Mouse (Mus musculus): Measurements from ENCODE around the gene A630089N07Rik. TPM values are rescaled to one million over a fixed set of nuclear protein-coding genes. Genes with fewer than 3 reads are reported as not detected.
"Not testable (repeated sequence)": the region's sequence is repeated elsewhere in the genome, so short reads cannot be mapped to it uniquely, and the experiment has no call there.

A630089N07Rik gene
- polyA plus RNA-seq (2014; fragmentation: Nextera tagmentation; extraction: Ambion mirVana), result 27.1 and 29.9 TPM in 2 replicates

DNA sequence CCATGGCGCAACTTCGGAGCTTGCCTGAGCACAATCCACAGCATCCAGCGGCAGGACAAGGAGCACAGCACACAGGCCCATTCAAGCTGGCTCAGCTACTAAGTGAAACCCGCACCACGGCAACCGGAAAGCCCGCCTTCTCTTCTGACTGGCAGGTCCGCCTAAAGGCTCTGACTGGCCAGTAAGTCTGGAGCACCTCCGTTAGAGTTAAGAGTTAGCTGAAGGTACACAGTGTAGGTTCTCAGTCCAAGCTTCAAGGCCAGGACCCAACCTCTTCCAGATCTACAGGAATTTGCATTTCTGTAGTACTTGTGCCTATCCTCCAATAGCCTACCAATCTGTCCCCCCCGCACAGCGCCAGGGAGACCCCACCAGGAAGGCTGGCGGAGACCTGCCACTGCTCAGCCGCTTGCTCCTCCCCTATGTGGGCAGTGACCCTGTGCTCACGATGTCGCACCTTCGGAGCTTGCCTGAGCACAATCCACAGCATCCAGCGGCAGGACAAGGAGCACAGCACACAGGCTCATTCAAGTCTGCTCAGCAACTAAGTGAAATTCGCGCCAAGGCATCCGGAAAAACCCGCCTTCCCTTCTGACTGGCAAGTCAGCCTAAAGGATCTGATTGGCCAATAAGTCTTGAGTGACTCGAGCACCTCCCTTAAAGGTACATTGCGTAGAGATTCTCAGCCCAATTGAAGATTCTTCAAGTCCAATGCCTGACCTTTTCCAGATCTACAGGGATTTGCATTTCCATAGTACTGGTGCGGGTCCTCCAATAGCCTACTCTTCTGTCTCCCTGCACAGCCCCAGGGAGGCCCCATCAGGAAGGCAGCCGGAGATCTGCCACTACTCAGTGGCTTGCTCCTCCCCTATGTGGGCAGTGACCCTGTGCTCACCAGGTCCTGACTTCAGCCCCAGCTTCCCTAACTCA lies at the start of gene A630089N07Rik:
TSS of gene A630089N07Rik (minus strand) at position 562 of the 930 bp plus-strand sequence.
- not testable (repeated sequence) for H3K27me3 ChIP-seq (replicated peaks; ENCODE audit: control insufficient read depth, insufficient read depth, low read length); H3K4me1 ChIP-seq (replicated peaks; ENCODE audit: control insufficient read depth, insufficient read depth, low read length); H3K36me3 ChIP-seq (ENCODE audit: control insufficient read depth, insufficient read depth, low read length); H3K9me3 ChIP-seq (ENCODE audit: control insufficient read depth, low read length)
- peak within 1 kb of the TSS; percentile 91 for H3K9ac ChIP-seq (ENCODE audit: low read depth, low read length)
- DNase-seq (ENCODE audit: low spot score) (peak; percentile 87), ATAC-seq (replicated peaks; ENCODE audit: low FRiP score) (peak; percentile 97)
- H3K27ac ChIP-seq (ENCODE audit: low read depth, low read length), result peak within 1 kb of the TSS; percentile 86
- peak within 1 kb of the TSS; percentile 68 for H3K4me2 ChIP-seq
- H3K4me3 ChIP-seq (ENCODE audit: low read depth, low read length), result peak within 1 kb of the TSS; percentile 80
- WGBS, result under 1% methylated on average over 25 of the region's 25 CpGs

DNA sequence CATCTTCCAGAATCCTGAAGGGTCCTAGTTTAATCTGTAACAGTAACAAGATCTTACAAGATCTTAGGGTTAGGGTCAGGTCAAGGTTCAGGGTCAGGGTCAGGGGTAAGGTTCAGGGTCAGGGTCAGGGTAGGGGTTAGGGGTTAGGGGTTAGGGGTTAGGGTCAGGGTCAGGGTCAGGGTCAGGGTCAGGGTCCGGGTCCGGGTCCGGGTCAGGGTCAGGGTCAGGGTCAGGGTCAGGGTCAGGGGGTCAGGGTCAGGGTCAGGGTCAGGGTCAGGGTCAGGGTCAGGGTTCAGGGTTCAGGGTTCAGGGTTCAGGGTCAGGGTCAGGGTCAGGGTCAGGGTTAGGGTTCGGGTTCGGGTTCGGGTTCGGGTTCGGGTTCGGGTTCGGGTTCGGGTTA lies 24.9 kb upstream of the A630089N07Rik start:
- Histone ChIP-seq H3K4me2 (no peak overlapping the region), H3K27ac (ENCODE audit: low read depth, low read length) (no peak overlapping the region), H3K9ac (ENCODE audit: low read depth, low read length) (no peak overlapping the region), H3K36me3 (ENCODE audit: control insufficient read depth, insufficient read depth, low read length) (no peaks in the 10 kb centered on the region), H3K27me3 (replicated peaks; ENCODE audit: control insufficient read depth, insufficient read depth, low read length) (no peaks in the 10 kb centered on the region), H3K4me1 (replicated peaks; ENCODE audit: control insufficient read depth, insufficient read depth, low read length) (no peaks in the 10 kb centered on the region), H3K9me3 (ENCODE audit: control insufficient read depth, low read length) (peaks cover 3% of the 10 kb centered on the region), H3K4me3 (ENCODE audit: low read depth, low read length) (no peak overlapping the region)
- 99% methylated on average over 11 of the region's 11 CpGs for WGBS
- DNase-seq (ENCODE audit: low spot score), result no peak
- ATAC-seq (replicated peaks; ENCODE audit: low FRiP score), result no peak

DNA sequence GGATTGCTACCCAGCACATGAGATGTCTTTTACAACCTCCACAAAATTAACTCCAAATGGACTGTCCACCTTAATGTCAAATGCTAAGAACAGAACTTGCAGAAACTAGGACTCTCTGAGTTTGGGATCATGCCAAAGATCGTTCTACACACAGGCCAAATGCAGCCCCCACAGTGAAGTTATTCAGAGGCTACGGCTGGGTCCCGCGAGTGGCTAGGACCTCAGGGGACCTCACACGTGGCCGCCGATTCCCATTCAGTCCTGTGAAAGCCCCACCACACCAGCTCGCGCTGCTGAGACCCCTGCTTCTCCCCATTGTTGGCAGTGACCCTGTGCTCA lies 731 bp downstream of the A630089N07Rik start:
- not testable (repeated sequence) for H3K27me3 ChIP-seq (replicated peaks; ENCODE audit: control insufficient read depth, insufficient read depth, low read length); H3K9me3 ChIP-seq (ENCODE audit: control insufficient read depth, low read length); DNase-seq (ENCODE audit: low spot score); H3K36me3 ChIP-seq (ENCODE audit: control insufficient read depth, insufficient read depth, low read length); H3K27ac ChIP-seq (ENCODE audit: low read depth, low read length); H3K4me1 ChIP-seq (replicated peaks; ENCODE audit: control insufficient read depth, insufficient read depth, low read length)
- 0% methylated on average over 9 of the region's 9 CpGs for WGBS
- ATAC-seq (replicated peaks; ENCODE audit: low FRiP score), result peak; percentile 19
- Histone ChIP-seq H3K4me2 (peak overlapping the region; percentile 68), H3K9ac (ENCODE audit: low read depth, low read length) (peak overlapping the region; percentile 91), H3K4me3 (ENCODE audit: low read depth, low read length) (peak overlapping the region; percentile 80)

DNA sequence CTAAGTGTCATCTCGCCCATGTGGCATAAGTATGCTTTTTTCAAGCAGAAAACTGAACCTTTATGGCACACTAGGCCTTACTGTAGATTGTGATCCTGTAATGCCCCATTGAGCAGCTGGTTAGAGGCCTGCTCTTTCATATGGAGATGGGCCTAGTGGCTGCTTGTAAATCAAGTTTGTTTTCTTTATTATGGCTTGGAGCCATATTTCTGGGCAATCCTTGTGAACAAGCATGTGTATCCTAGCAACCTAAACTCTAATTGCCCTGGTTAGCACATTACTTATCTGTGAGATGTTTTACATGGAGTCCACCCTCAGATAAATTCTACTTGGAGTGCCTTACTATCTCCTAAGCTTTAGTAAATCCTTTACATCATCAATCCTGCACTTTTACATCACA lies 1.1 kb downstream of the A630089N07Rik start:
- not testable (repeated sequence) for H3K36me3 ChIP-seq (ENCODE audit: control insufficient read depth, insufficient read depth, low read length); H3K9me3 ChIP-seq (ENCODE audit: control insufficient read depth, low read length); ATAC-seq (replicated peaks; ENCODE audit: low FRiP score); H3K27me3 ChIP-seq (replicated peaks; ENCODE audit: control insufficient read depth, insufficient read depth, low read length); DNase-seq (ENCODE audit: low spot score); H3K4me1 ChIP-seq (replicated peaks; ENCODE audit: control insufficient read depth, insufficient read depth, low read length); H3K27ac ChIP-seq (ENCODE audit: low read depth, low read length)
- H3K9ac ChIP-seq (ENCODE audit: low read depth, low read length), result peak overlapping the region; percentile 91
- WGBS, result 79% methylated on average over 1 of the region's 1 CpGs
- H3K4me3 ChIP-seq (ENCODE audit: low read depth, low read length), result peak overlapping the region; percentile 80
- H3K4me2 ChIP-seq, result peak overlapping the region; percentile 68

DNA sequence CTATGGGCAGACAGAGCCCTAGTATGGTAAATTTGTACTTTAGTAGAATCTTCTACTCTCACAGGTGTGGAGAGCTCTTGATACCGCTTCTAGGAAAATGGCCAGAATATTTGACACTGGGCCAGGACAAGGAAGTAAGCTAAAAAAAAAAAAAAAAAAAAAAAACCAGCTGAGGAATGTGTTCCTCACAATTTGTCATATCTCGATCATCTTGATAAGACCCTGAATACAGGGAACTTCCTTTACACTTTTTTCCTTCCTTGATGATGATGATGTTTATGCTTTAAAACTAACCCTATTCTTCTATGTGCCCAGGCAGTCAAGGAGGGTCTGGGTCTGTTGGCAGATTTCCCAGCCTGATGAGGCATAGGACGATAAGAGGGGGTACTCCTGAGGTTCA lies 2.9 kb downstream of the A630089N07Rik start:
- not testable (repeated sequence) for H3K27ac ChIP-seq (ENCODE audit: low read depth, low read length); H3K4me1 ChIP-seq (replicated peaks; ENCODE audit: control insufficient read depth, insufficient read depth, low read length); ATAC-seq (replicated peaks; ENCODE audit: low FRiP score); H3K36me3 ChIP-seq (ENCODE audit: control insufficient read depth, insufficient read depth, low read length); H3K9ac ChIP-seq (ENCODE audit: low read depth, low read length); DNase-seq (ENCODE audit: low spot score); H3K4me2 ChIP-seq; H3K27me3 ChIP-seq (replicated peaks; ENCODE audit: control insufficient read depth, insufficient read depth, low read length); H3K4me3 ChIP-seq (ENCODE audit: low read depth, low read length); H3K9me3 ChIP-seq (ENCODE audit: control insufficient read depth, low read length)
- 86% methylated on average over 3 of the region's 3 CpGs for WGBS

DNA sequence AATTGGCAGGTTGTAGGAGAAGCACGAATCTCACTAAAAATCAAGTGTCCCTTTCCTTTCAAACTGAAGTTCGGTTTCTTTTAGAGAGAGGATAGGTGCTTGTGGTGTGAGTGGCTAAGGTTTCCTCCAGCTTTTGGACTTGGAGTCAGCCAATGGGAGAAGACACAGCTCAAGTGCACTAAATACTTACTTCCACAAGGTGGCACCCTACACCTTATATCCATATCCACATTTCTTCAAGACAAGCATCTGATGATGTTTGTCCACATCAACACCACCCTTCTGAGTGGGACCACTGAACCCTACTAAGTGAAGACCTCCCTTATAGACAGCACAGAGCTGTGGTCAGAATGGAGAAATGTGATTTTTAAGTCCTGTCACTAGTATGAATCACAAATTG lies 40.6 kb downstream of the A630089N07Rik start:
- ATAC-seq (replicated peaks; ENCODE audit: low FRiP score) (no peak), DNase-seq (ENCODE audit: low spot score) (no peak)
- H3K27me3 ChIP-seq (replicated peaks; ENCODE audit: control insufficient read depth, insufficient read depth, low read length), result no peaks in the 10 kb centered on the region
- no peak overlapping the region for H3K4me3 ChIP-seq (ENCODE audit: low read depth, low read length)
- no peaks in the 10 kb centered on the region for H3K9me3 ChIP-seq (ENCODE audit: control insufficient read depth, low read length)
- WGBS, result 88% methylated on average over 2 of the region's 2 CpGs
- no peak overlapping the region for H3K9ac ChIP-seq (ENCODE audit: low read depth, low read length)
- H3K27ac ChIP-seq (ENCODE audit: low read depth, low read length), result no peak overlapping the region
- H3K36me3 ChIP-seq (ENCODE audit: control insufficient read depth, insufficient read depth, low read length), result peaks cover 5% of the 10 kb centered on the region; the same call in 1 of the 2 replicates
- no peak overlapping the region for H3K4me2 ChIP-seq
- no peaks in the 10 kb centered on the region for H3K4me1 ChIP-seq (replicated peaks; ENCODE audit: control insufficient read depth, insufficient read depth, low read length)

DNA sequence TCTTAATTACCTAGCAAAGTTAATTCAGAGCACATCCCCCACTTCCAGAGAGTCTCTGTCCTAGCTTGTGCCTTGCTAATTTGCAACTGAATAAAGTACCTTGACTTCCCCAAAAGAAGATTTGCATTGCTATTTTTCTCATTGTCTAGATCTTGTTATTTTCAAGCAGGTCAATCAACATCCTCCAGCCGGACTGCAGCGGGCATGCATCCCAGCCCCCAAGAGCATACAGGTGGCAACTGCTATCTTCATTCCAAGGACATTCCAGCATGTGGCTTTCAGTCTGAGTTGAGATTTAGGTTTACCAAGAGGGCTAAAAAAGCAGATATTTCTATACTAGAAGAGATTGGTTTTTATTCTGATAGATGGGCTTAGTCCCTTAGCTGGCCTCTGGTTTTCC lies 47.3 kb downstream of the A630089N07Rik start:
- not testable (repeated sequence) for H3K4me3 ChIP-seq (ENCODE audit: low read depth, low read length); H3K27me3 ChIP-seq (replicated peaks; ENCODE audit: control insufficient read depth, insufficient read depth, low read length); H3K27ac ChIP-seq (ENCODE audit: low read depth, low read length); ATAC-seq (replicated peaks; ENCODE audit: low FRiP score); DNase-seq (ENCODE audit: low spot score); H3K9ac ChIP-seq (ENCODE audit: low read depth, low read length); H3K4me2 ChIP-seq; H3K9me3 ChIP-seq (ENCODE audit: control insufficient read depth, low read length); H3K4me1 ChIP-seq (replicated peaks; ENCODE audit: control insufficient read depth, insufficient read depth, low read length); H3K36me3 ChIP-seq (ENCODE audit: control insufficient read depth, insufficient read depth, low read length)
- 100% methylated on average over 2 of the region's 2 CpGs for WGBS

DNA sequence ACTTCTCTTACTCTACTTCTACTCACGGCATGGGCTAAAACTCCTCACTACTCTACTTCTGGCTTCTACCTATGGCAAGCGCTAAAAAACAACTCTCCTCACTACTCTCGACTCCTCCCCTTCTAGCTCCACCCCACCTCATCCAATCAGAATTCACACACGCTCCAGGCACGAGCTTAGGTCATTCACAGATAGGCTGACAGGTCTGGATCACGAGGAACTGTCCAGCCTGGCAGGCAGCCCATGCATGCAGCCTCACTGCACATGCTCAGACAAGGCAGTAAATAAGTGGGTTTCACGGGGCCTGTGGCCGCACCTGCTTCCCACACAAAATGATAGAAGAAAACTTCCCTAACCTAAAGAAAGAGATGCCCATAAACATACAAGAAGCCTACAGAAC lies 56.1 kb downstream of the A630089N07Rik start:
- H3K27me3 ChIP-seq (replicated peaks; ENCODE audit: control insufficient read depth, insufficient read depth, low read length); ATAC-seq (replicated peaks; ENCODE audit: low FRiP score); H3K4me3 ChIP-seq (ENCODE audit: low read depth, low read length); H3K4me2 ChIP-seq; H3K9ac ChIP-seq (ENCODE audit: low read depth, low read length); DNase-seq (ENCODE audit: low spot score); H3K36me3 ChIP-seq (ENCODE audit: control insufficient read depth, insufficient read depth, low read length); H3K27ac ChIP-seq (ENCODE audit: low read depth, low read length); H3K4me1 ChIP-seq (replicated peaks; ENCODE audit: control insufficient read depth, insufficient read depth, low read length); H3K9me3 ChIP-seq (ENCODE audit: control insufficient read depth, low read length): not testable (repeated sequence)
- 84% methylated on average over 8 of the region's 8 CpGs for WGBS

Data from liver, embryonic 11.5 days (tissue).